Mouse (Mus musculus) forebrain, embryonic 16.5 days (tissue): ENCODE data around the gene Impdh2. TPM values are rescaled to one million over a fixed set of nuclear protein-coding genes. Genes with fewer than 3 reads are reported as not detected.

Source experiments
- ATAC-seq: fragments of 200-750 bp; cut with Nextera tagmentation; 2 replicates; pipeline ENCODE4 v1.8.0; 2017; ENCODE audit warnings: mild to moderate bottlenecking, moderate library complexity
- H3K27ac ChIP-seq: fragments of 300-500 bp; sonication (generic); 2 replicates; pipeline ENCODE4 v1.5.1; 2014; ENCODE audit warnings: low read length, control low read depth
- H3K27me3 ChIP-seq: fragments of 300-500 bp; sonication (generic); replicated peaks from 2 replicates; pipeline ENCODE4 v1.6.1; 2014; ENCODE audit warnings: low read length; ENCODE audit not compliant: control insufficient read depth, insufficient read depth
- H3K36me3 ChIP-seq: fragments of 300-500 bp; sonication (generic); 2 replicates; pipeline ENCODE4 v1.6.1; 2014; ENCODE audit not compliant: control insufficient read depth, insufficient read depth
- H3K4me1 ChIP-seq: fragments of 300-500 bp; sonication (generic); replicated peaks from 2 replicates; pipeline ENCODE4 v1.6.1; 2014; ENCODE audit warnings: low read length; ENCODE audit not compliant: control insufficient read depth, insufficient read depth
- H3K4me2 ChIP-seq: fragments of 300-500 bp; sonication (generic); 2 replicates; pipeline ENCODE4 v1.6.1; 2014; ENCODE audit warnings: mild to moderate bottlenecking, low read length, control low read depth
- H3K4me3 ChIP-seq: fragments of 300-500 bp; sonication (generic); replicated peaks from 2 replicates; pipeline ENCODE4 v1.5.1; 2014; ENCODE audit warnings: mild to moderate bottlenecking, low read length, control low read depth
- H3K9ac ChIP-seq: fragments of 300-500 bp; sonication (generic); replicated peaks from 2 replicates; pipeline ENCODE4 v1.6.1; 2014; ENCODE audit warnings: low read depth, low read length, control low read depth
- H3K9me3 ChIP-seq: fragments of 300-500 bp; sonication (generic); 2 replicates; pipeline ENCODE4 v1.6.1; 2016; ENCODE audit warnings: low read length; ENCODE audit not compliant: control insufficient read depth
- WGBS: fragments of 180-500 bp; shearing (Covaris S2); extraction: QIAGEN DNeasy Blood & Tissue Kit; methylation state at CpG from one replicate; pipeline ENCODE4 v1.1.7; 2014; 5-methylcytosine and 5-hydroxymethylcytosine counted together
- polyA plus RNA-seq: library from polyadenylated mRNA; unstranded; fragments of >200 nt; fragmentation: Nextera tagmentation; extraction: Ambion mirVana; gene quantifications from 2 replicates; pipeline ENCODE4 v1.2.1, GENCODE M21; 2015

The Impdh2 gene
- 118 and 128 TPM in 2 replicates for polyA plus RNA-seq

DNA sequence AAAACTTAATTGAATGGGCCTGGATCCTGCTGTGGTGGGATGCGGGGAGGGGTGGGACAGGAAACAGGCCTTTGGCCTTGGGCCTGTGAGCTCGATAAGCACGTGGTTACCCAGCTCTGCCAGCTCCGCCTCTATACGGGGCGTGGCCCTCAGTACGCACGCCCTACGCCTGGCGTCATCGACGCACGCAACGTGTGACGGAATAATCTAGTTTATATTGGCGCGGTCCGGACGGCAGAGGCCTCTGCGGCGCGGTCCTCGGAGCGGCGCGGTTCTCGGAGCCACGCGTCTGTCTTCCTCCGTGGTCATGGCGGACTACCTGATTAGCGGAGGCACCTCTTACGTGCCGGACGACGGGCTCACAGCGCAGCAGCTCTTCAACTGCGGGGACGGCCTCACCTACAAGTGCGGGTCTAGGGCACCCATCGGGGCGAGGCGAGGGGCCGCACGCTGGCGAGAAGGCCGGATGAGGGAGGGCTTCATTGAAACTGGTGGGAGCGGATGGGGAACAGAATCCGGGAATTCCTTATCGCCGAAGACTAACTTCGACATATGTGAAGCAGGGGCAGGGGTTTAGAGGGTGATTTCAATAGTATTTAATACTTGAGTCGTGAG, at the start of gene Impdh2:
Impdh2 (plus strand) TSS at position 60 of the 615 bp plus-strand sequence.
- peak within 1 kb of the TSS; percentile 82 for H3K4me2 ChIP-seq
- peak within 1 kb of the TSS; percentile 75 for H3K27ac ChIP-seq
- peak within 1 kb of the TSS; percentile 73 for H3K9ac ChIP-seq
- H3K4me3 ChIP-seq = peak within 1 kb of the TSS; percentile 64
- WGBS = under 1% methylated on average over 53 of the region's 53 CpGs
- no peaks in the 10 kb centered on the region for H3K27me3 ChIP-seq
- ATAC-seq = peak; percentile 99
- H3K36me3 ChIP-seq = peaks cover 36% of the 10 kb centered on the region
- no peaks in the 10 kb centered on the region for H3K9me3 ChIP-seq
- peaks cover 11% of the 10 kb centered on the region for H3K4me1 ChIP-seq

GRCm38 (mm10) chr9:108516380-108517251, 43.5 kb upstream of the Impdh2 start, which contains the start of gene Qrich1:
Gene Qrich1, plus strand, starts transcription at chr9:108516806.
- Histone ChIP-seq H3K4me2 (peak within 1 kb of the TSS; percentile 84), H3K9me3 (no peaks in the 10 kb centered on the region), H3K4me3 (peak within 1 kb of the TSS; percentile 95), H3K27ac (peak within 1 kb of the TSS; percentile 100), H3K9ac (peak within 1 kb of the TSS; percentile 95), H3K36me3 (peaks cover 22% of the 10 kb centered on the region), H3K4me1 (peaks cover 26% of the 10 kb centered on the region), H3K27me3 (no peaks in the 10 kb centered on the region)
- WGBS = 1% methylated on average over 55 of the region's 55 CpGs
- peak; percentile 98 for ATAC-seq

GRCm38 (mm10) chr9:108517253-108517930, 42.7 kb upstream of the Impdh2 start:
- peak overlapping the region; percentile 84 for H3K4me2 ChIP-seq
- peaks cover 18% of the 10 kb centered on the region for H3K36me3 ChIP-seq
- H3K9ac ChIP-seq = peak overlapping the region; percentile 95
- H3K4me1 ChIP-seq = peaks cover 32% of the 10 kb centered on the region
- no peaks in the 10 kb centered on the region for H3K27me3 ChIP-seq
- no peaks in the 10 kb centered on the region for H3K9me3 ChIP-seq
- ATAC-seq = peak; percentile 76
- H3K4me3 ChIP-seq = peak overlapping the region; percentile 95
- peak overlapping the region; percentile 100 for H3K27ac ChIP-seq
- WGBS = 0% methylated on average over 63 of the region's 95 CpGs

GRCm38 (mm10) chr9:108517931-108518332, 42.2 kb upstream of the Impdh2 start:
- under 1% methylated on average over 13 of the region's 13 CpGs for WGBS
- Histone ChIP-seq H3K4me2 (peak overlapping the region; percentile 84), H3K27me3 (no peaks in the 10 kb centered on the region), H3K4me3 (peak overlapping the region; percentile 95), H3K9ac (peak overlapping the region; percentile 95), H3K36me3 (peaks cover 16% of the 10 kb centered on the region), H3K4me1 (peaks cover 32% of the 10 kb centered on the region), H3K9me3 (no peaks in the 10 kb centered on the region), H3K27ac (peak overlapping the region; percentile 100)
- peak; percentile 8 for ATAC-seq

DNA sequence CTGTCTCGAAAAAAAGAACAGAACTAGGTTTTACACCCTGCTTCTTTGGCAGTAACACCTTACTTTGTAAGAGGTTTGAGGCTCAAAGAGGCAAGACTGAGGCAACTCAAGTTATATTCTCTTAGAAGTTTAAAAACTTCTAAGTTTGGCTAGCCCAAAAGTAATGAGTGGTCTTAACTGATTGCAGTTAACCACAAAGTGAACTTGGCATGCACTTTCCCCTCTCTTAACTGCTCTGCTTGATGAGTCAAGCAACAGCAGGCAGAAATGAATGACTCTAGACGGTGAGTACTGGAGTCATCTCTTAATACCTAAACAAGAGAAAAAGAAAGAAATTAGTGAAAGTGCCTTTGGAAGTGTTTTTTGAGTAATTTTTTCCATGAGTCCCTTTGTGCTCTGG, 38.5 kb upstream of the Impdh2 start:
- no peaks in the 10 kb centered on the region for H3K9me3 ChIP-seq
- no peak for ATAC-seq
- H3K27ac ChIP-seq = no peak overlapping the region
- H3K36me3 ChIP-seq = no peaks in the 10 kb centered on the region
- H3K4me2 ChIP-seq = no peak overlapping the region
- H3K27me3 ChIP-seq = no peaks in the 10 kb centered on the region
- H3K4me1 ChIP-seq = peaks cover 24% of the 10 kb centered on the region
- WGBS = 50% methylated on average over 2 of the region's 2 CpGs
- no peak overlapping the region for H3K4me3 ChIP-seq
- no peak overlapping the region for H3K9ac ChIP-seq

DNA sequence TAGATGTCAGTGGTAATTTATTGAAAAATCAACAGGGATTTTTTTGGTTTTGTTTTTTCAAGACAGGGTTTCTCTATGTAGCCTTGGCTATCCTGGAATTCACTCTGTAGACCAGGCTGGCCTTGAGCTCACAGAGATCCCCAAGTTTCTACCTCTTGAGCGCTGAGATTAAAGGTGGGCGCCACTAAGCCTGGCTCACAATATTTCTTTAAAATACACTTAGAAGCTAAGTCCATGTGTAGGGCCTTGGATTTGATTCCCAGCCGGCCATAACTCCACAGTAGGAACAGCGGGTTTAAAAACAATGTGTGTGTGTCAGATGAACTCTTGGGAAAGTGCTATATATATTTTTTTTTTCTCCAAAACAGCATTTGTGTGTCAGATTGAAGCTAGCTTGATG, 36.7 kb upstream of the Impdh2 start:
- ATAC-seq = no peak
- Histone ChIP-seq H3K27me3 (no peaks in the 10 kb centered on the region), H3K9ac (no peak overlapping the region), H3K4me3 (no peak overlapping the region), H3K4me1 (peaks cover 24% of the 10 kb centered on the region), H3K27ac (no peak overlapping the region), H3K4me2 (no peak overlapping the region), H3K9me3 (no peaks in the 10 kb centered on the region), H3K36me3 (no peaks in the 10 kb centered on the region)
- 94% methylated on average over 4 of the region's 4 CpGs for WGBS

- Histone ChIP-seq H3K9me3 (no peaks in the 10 kb centered on the region), H3K27ac (no peak overlapping the region), H3K4me2 (no peak overlapping the region), H3K4me3 (no peak overlapping the region), H3K36me3 (peaks cover 15% of the 10 kb centered on the region), H3K4me1 (peaks cover 8% of the 10 kb centered on the region), H3K27me3 (no peaks in the 10 kb centered on the region), H3K9ac (no peak overlapping the region)
- WGBS = 82% methylated on average over 3 of the region's 3 CpGs
- ATAC-seq = no peak
Measured at GRCm38 (mm10) chr9:108525400-108525799, 34.7 kb upstream of the Impdh2 start.

DNA sequence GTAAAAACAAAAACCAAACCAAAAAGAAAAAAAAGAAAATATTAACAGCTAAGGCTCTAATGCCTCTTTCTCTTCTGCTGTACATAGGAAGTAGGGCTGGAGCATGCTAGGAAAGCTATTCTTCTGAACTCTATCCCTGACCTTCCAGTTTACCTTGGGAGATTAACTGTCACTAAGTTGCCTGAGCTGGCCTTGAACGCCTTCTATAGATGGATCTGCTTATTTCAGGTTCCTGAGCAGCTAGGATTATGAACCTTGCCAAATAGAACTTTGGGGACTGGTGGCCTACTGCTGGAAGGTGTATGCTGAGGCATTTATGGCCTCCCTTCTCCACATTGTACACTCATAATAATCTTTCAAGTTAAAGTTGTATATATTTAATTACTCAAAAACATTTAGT, 29.1 kb upstream of the Impdh2 start:
- no peak for ATAC-seq

DNA sequence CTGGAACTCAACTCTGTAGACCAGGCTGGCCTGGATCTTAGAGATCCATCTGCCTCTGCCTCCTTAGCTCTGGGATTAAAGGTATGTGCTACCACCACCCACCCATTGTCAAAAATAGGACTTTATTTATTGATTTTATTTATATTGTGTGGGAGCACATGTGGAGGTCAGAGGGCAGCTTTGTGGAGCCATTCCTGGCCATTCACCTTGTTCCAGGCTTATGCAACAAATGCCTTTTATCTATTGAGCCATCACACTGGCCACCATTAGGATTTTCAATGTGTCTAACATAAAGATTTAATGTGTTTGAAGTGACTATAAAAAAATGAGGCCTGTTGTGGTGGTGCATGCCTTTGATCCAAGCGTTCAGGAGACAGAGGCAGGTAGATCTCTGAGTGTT, 28.6 kb upstream of the Impdh2 start:
- Histone ChIP-seq H3K9ac (no peak overlapping the region), H3K9me3 (no peaks in the 10 kb centered on the region), H3K27ac (no peak overlapping the region), H3K4me3 (no peak overlapping the region), H3K27me3 (no peaks in the 10 kb centered on the region), H3K36me3 (peaks cover 45% of the 10 kb centered on the region), H3K4me2 (no peak overlapping the region), H3K4me1 (no peaks in the 10 kb centered on the region)
- WGBS = 97% methylated on average over 1 of the region's 1 CpGs
- no peak for ATAC-seq

More for the DNA sequence above, 29.1 kb upstream of the Impdh2 start:
- Histone ChIP-seq H3K4me3 (no peak overlapping the region), H3K9me3 (no peaks in the 10 kb centered on the region), H3K4me2 (no peak overlapping the region), H3K9ac (no peak overlapping the region), H3K36me3 (peaks cover 45% of the 10 kb centered on the region), H3K27ac (no peak overlapping the region), H3K27me3 (no peaks in the 10 kb centered on the region), H3K4me1 (no peaks in the 10 kb centered on the region)
- WGBS = 92% methylated on average over 1 of the region's 1 CpGs
